Mouse (Mus musculus) urinary bladder, postnatal 36 days (tissue): ENCODE results near the gene Cdh20.
"Not testable (repeated sequence)": the region's sequence is repeated elsewhere in the genome, so short reads cannot be mapped to it uniquely, and the experiment has no call there.

Experiments
- DNase-seq, 2 experiments: peaks; one replicate each; pipeline ENCODE4 v3.0.0; 2022; ENCODE audit warnings: low spot score in 2 of 2, mixed read lengths in 1 of 2

Gene Cdh20

GRCm38 (mm10) chr1:104916507-104916906, 148.2 kb downstream of the Cdh20 start:
- DNase-seq: no peak

GRCm38 (mm10) chr1:104917307-104917836, 149.0 kb downstream of the Cdh20 start:
- no peak for DNase-seq

GRCm38 (mm10) chr1:104933051-104933450, 164.7 kb downstream of the Cdh20 start:
- no peak for DNase-seq

- DNase-seq: no peak
Measured at GRCm38 (mm10) chr1:104936966-104937365, 168.6 kb downstream of the Cdh20 start.

- DNase-seq: no peak
Measured at GRCm38 (mm10) chr1:104939156-104939555, 170.8 kb downstream of the Cdh20 start.

GRCm38 (mm10) chr1:104944470-104945109, 176.3 kb downstream of the Cdh20 start:
- DNase-seq: no peak

DNA sequence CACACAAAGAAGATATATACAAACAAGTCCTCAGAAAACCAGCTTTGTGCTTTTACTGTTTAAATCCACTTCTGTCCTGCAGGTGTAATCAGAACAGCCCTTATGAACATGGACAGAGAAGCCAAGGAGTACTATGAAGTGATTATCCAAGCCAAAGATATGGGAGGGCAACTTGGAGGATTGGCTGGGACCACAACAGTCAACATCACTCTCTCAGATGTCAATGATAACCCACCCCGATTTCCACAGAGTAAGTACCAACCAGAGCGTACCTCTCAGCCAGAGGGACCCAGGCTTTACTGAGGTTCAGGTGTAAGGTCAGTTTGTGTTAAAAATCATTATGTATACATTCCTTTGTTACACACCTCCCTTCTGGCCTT, 176.8 kb downstream of the Cdh20 start:
- DNase-seq: no peak

- not testable (repeated sequence) for DNase-seq
Measured at GRCm38 (mm10) chr1:104949640-104950039, 181.3 kb downstream of the Cdh20 start.

GRCm38 (mm10) chr1:104957046-104957445, 188.7 kb downstream of the Cdh20 start:
- no peak for DNase-seq

DNA sequence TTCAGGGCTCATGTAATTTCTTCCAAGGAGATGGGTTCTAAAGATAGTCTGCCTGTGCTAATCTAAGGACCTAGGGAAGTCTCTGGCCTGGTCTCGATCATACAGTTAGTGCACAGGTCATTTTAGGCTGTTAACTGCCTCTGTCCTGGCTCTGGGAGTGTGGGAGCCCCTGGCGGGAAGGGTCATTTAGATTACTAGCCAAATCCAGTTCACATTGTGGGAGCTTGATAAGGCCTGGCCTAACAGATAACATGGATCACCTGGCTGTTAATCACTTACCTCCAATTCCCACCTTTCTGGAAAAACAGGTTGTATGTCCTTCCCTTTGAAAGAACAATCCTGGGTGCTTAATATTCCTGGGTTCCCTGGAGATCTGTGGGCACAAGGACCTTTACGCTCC, 193.3 kb downstream of the Cdh20 start:
- DNase-seq: no peak

DNA sequence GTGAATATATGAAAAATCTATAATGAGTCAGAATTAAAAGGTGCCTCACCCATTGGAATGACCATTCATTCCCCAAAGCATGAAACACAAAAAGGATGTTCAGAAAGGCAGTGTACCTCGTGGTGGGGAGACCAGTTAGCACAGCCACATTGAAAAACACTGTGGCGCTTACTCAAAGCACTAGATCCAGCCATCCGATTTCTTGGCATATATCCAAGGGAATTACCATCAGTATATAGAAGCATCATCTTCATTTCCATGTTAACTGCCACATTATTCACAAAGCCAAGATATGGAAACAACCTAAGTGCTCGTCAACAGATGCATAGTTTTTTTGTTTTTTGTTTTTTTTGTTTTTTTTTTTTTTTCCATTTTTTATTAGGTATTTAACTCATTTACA, 193.9 kb downstream of the Cdh20 start:
- DNase-seq: no peak

DNA sequence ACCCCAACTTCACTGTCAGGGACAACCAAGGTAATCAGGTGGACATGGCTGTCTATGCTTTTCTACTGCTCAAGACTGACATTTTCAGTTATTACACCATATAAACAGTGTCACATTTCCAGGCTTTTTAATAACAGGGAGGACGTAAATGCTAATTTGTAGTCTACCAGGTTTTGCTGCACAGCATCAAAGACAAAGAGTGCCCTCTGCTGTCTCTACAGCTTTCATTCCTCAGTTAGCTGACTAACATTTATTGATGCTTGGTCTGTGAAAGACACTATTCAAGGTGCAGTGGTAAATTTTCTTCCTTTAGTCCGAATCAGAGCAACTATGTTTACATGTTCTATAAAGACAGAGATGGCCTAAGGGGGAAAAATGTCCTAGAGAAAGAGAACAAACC, 210.7 kb downstream of the Cdh20 start:
- no peak for DNase-seq

GRCm38 (mm10) chr1:104980273-104980672, 211.9 kb downstream of the Cdh20 start:
- DNase-seq: no peak

DNA sequence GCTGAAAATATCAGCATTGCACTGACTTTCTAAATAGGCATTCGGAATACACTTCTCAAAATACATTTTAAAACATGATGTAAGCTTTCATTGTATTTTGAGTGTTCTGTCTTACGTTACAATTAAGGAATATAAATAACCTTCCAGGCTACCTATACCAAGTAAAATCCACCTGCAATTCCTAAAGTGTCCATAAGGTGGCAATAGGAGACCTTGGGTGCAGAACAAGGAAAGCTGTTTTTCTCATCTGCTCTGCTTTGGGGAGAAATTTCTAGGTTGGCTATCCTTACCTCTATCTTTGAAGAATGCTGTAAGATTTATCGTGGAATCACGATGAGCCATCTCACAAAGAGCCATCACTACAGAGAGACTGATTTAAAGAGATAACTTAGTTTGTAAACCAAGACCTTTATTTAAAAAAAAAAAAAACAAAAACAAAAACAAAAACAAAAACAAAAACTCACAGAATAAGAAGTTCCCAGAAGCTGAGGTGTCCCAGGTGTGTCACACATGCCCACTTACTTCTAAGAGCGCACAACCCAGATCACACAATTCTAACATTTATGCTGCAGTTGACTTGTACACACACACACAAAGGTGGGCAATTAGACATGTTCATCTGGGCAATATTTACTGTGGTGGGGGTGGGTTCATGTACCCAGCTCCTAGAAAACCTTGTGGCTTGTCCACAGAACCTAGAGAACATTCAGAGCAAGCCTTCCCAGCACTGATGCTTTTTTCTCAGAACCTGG, 218.1 kb downstream of the Cdh20 start:
- no peak for DNase-seq

DNA sequence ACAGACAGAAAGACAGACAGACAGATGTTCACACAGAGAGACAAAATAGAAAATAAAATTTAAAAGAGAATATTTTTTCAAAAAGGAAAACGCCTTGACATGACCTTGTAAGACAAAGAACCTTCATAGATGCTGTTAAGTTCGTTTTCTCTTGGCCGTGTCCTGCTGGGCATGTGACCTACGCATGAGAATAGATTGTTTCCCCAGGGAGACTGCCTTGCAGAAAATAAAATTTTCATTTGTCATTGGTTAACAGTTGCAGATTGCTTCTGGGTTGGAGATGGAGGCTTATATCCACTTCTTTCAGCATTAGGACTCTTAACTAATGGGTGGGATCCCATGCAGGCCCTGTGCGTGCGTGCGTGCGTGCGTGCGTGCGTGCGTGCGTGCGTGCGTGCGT, 219.2 kb downstream of the Cdh20 start:
- DNase-seq: no peak

DNA sequence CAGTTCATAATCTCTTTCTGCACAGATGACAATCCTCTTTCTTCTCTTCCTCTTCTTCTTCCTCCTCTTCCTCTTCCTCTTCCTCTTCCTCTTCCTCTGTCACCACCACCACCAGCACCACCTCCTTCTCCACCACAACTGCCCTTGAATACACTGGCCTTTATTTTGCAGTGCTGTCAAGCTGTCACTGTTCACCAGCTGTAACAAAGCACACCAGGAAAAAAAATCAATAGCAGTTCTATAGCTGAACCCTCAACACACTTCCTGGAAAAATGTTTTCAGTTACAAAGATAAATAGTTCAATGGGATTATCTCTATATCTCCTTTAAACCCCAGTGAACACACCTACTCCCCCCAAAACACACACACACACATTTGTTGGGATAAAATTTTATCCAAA, 224.1 kb downstream of the Cdh20 start:
- DNase-seq: no peak

DNA sequence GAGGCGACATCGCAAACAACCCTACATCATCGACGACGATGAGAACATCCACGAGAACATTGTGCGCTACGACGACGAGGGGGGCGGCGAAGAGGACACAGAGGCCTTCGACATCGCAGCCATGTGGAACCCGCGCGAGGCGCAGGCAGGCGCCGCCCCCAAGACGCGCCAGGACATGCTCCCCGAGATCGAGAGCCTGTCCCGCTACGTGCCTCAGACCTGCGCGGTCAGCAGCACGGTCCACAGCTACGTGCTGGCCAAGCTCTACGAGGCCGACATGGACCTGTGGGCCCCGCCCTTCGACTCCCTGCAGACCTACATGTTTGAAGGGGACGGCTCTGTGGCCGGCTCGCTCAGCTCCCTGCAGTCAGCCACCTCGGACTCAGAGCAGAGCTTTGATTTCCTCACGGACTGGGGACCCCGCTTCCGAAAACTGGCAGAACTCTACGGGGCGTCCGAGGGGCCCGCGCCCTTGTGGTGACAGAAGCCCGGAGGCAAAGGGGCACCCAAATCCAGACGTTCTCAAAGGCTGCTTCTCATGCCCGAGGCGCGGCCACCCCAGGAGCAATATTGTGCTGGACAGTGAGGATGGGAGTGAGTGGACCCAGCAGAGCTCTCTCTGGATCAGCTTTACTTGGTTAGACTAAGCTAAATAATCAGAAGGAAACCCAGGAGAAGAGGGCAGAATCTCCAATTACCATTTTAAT, 225.7 kb downstream of the Cdh20 start:
- peak; percentile 2 to 14 for DNase-seq

DNA sequence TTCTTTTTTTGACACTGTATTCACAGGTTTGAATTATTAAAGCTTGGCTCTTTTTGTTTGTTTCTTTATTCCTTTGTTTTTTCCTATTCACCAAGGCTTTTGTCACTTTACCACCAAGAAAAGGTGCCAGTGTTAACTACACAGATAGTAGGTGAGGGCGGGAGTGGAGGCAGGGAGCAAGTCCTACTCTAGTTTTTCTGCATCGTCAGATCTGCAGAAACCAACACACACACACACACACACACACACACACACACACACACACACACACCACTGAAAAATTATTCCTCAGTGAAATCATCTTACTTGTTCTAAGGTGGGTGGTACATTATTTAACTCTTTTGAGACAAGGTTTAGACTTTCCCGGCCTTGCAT, 226.3 kb downstream of the Cdh20 start:
- DNase-seq: no peak

GRCm38 (mm10) chr1:104997814-104998213, 229.5 kb downstream of the Cdh20 start:
- no peak for DNase-seq

DNA sequence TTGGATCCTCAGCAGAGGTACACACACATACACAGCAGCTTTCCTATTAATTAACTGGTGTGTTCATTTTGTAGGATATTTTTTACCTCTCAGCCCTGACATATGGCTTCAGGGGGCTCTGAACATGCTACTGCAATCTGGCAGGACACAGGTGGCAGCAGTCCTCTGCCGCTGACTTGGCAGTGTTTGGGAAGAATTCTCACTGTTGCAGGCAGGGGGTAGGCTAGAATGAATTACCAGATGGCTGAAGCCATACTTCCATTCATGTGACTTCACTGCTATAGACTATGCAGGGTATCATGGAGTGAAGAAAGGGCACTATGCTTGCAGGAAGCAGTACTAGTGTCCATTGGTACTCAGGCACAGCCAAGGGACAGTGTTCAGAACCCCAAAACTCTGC, 233.8 kb downstream of the Cdh20 start:
- no peak for DNase-seq

DNA sequence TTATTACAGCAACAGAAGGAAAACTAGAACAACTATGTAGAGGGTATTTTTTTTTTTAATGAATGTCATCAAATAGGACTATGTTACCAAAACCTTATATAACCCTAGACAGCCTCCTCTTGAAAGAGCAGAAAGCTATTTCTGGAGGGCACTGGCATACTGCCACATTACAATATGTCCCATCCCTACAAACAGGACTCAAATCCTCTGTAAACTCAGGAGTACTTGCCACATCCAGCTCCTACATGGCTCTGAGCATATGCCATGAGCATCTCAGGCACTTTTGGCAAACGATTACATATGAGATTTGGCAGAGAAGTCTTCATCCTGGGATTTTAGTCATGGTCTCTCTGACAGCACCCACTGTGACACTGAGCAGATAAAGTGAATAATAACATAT, 235.5 kb downstream of the Cdh20 start:
- DNase-seq: no peak

- no peak for DNase-seq
Measured at GRCm38 (mm10) chr1:105012616-105013015, 244.3 kb downstream of the Cdh20 start.

- DNase-seq: no peak
Measured at GRCm38 (mm10) chr1:105013291-105013690, 245.0 kb downstream of the Cdh20 start.
